Mouse (Mus musculus): ENCODE results near the gene Mak. TPM values are rescaled to one million over a fixed set of nuclear protein-coding genes. Genes with fewer than 3 reads are reported as not detected.

The Mak gene
- polyA plus RNA-seq, 1 experiment from 2014 or later, result 0.30 TPM

- WGBS (ENCODE audit: insufficient replicate concordance), result 45% methylated on average over 4 of the region's 4 CpGs
- H3K9me3 ChIP-seq (replicated peaks; ENCODE audit: control insufficient read depth, low read length), result no peaks in the 10 kb centered on the region
- H3K4me2 ChIP-seq, result peak overlapping the region; percentile 83
- no peaks in the 10 kb centered on the region for H3K27me3 ChIP-seq (ENCODE audit: control insufficient read depth, insufficient read depth, low read length)
- peak overlapping the region; percentile 95 for H3K27ac ChIP-seq (ENCODE audit: low read depth, low read length)
- peak overlapping the region; percentile 72 for H3K4me3 ChIP-seq (ENCODE audit: low read depth, low read length)
- peaks cover 25% of the 10 kb centered on the region for H3K4me1 ChIP-seq (ENCODE audit: control insufficient read depth, insufficient read depth, low read length)
- ATAC-seq (replicated peaks; ENCODE audit: insufficient number of reproducible peaks, low FRiP score, low TSS enrichment), result peak; percentile 76
- H3K9ac ChIP-seq (ENCODE audit: low read depth, low read length), result peak overlapping the region; percentile 56; the same call in 1 of the 2 replicates
- peaks cover 14% of the 10 kb centered on the region for H3K36me3 ChIP-seq (ENCODE audit: control insufficient read depth, insufficient read depth, low read length)
Measured at GRCm38 (mm10) chr13:41017832-41018231, 61.7 kb downstream of the Mak start.

GRCm38 (mm10) chr13:41016797-41017405, 62.6 kb downstream of the Mak start:
- H3K4me2 ChIP-seq, result peak overlapping the region; percentile 83
- H3K27ac ChIP-seq (ENCODE audit: low read depth, low read length), result peak overlapping the region; percentile 95
- ATAC-seq (replicated peaks; ENCODE audit: insufficient number of reproducible peaks, low FRiP score, low TSS enrichment), result no peak
- H3K27me3 ChIP-seq (ENCODE audit: control insufficient read depth, insufficient read depth, low read length), result no peaks in the 10 kb centered on the region
- H3K9me3 ChIP-seq (replicated peaks; ENCODE audit: control insufficient read depth, low read length), result no peaks in the 10 kb centered on the region
- H3K36me3 ChIP-seq (ENCODE audit: control insufficient read depth, insufficient read depth, low read length), result peaks cover 21% of the 10 kb centered on the region
- 44% methylated on average over 12 of the region's 12 CpGs for WGBS (ENCODE audit: insufficient replicate concordance)
- H3K4me1 ChIP-seq (ENCODE audit: control insufficient read depth, insufficient read depth, low read length), result peaks cover 25% of the 10 kb centered on the region
- H3K4me3 ChIP-seq (ENCODE audit: low read depth, low read length), result peak overlapping the region; percentile 72
- H3K9ac ChIP-seq (ENCODE audit: low read depth, low read length), result peak overlapping the region; percentile 89

- H3K27me3 ChIP-seq (ENCODE audit: control insufficient read depth, insufficient read depth, low read length), result no peaks in the 10 kb centered on the region
- peaks cover 24% of the 10 kb centered on the region for H3K36me3 ChIP-seq (ENCODE audit: control insufficient read depth, insufficient read depth, low read length)
- WGBS (ENCODE audit: insufficient replicate concordance), result under 1% methylated on average over 43 of the region's 43 CpGs
- H3K4me2 ChIP-seq, result peak within 1 kb of the TSS; percentile 83
- no peaks in the 10 kb centered on the region for H3K9me3 ChIP-seq (replicated peaks; ENCODE audit: control insufficient read depth, low read length)
- H3K9ac ChIP-seq (ENCODE audit: low read depth, low read length), result peak within 1 kb of the TSS; percentile 89
- H3K27ac ChIP-seq (ENCODE audit: low read depth, low read length), result peak within 1 kb of the TSS; percentile 95
- ATAC-seq (replicated peaks; ENCODE audit: insufficient number of reproducible peaks, low FRiP score, low TSS enrichment), result peak; percentile 92
- peak within 1 kb of the TSS; percentile 72 for H3K4me3 ChIP-seq (ENCODE audit: low read depth, low read length)
- peaks cover 25% of the 10 kb centered on the region for H3K4me1 ChIP-seq (ENCODE audit: control insufficient read depth, insufficient read depth, low read length)
Measured at GRCm38 (mm10) chr13:41015829-41016634, 63.5 kb downstream of the Mak start, which contains the start of gene Tmem14c. TSS of gene Tmem14c (plus strand) at chr13:41016292.

GRCm38 (mm10) chr13:41008946-41009345, 70.6 kb downstream of the Mak start:
- Histone ChIP-seq H3K9ac (ENCODE audit: low read depth, low read length) (no peak overlapping the region), H3K4me1 (ENCODE audit: control insufficient read depth, insufficient read depth, low read length) (no peaks in the 10 kb centered on the region), H3K4me2 (no peak overlapping the region), H3K27me3 (ENCODE audit: control insufficient read depth, insufficient read depth, low read length) (no peaks in the 10 kb centered on the region), H3K36me3 (ENCODE audit: control insufficient read depth, insufficient read depth, low read length) (peaks cover 41% of the 10 kb centered on the region), H3K4me3 (ENCODE audit: low read depth, low read length) (no peak overlapping the region), H3K9me3 (replicated peaks; ENCODE audit: control insufficient read depth, low read length) (no peaks in the 10 kb centered on the region), H3K27ac (ENCODE audit: low read depth, low read length) (no peak overlapping the region)
- 86% methylated on average over 8 of the region's 8 CpGs for WGBS (ENCODE audit: insufficient replicate concordance)
- ATAC-seq (replicated peaks; ENCODE audit: insufficient number of reproducible peaks, low FRiP score, low TSS enrichment), result no peak

GRCm38 (mm10) chr13:41008271-41008670, 71.2 kb downstream of the Mak start:
- WGBS (ENCODE audit: insufficient replicate concordance), result 94% methylated on average over 10 of the region's 10 CpGs
- Histone ChIP-seq H3K4me2 (no peak overlapping the region), H3K4me1 (ENCODE audit: control insufficient read depth, insufficient read depth, low read length) (no peaks in the 10 kb centered on the region), H3K9ac (ENCODE audit: low read depth, low read length) (no peak overlapping the region), H3K27me3 (ENCODE audit: control insufficient read depth, insufficient read depth, low read length) (no peaks in the 10 kb centered on the region), H3K36me3 (ENCODE audit: control insufficient read depth, insufficient read depth, low read length) (peaks cover 41% of the 10 kb centered on the region), H3K4me3 (ENCODE audit: low read depth, low read length) (no peak overlapping the region), H3K27ac (ENCODE audit: low read depth, low read length) (no peak overlapping the region), H3K9me3 (replicated peaks; ENCODE audit: control insufficient read depth, low read length) (no peaks in the 10 kb centered on the region)
- ATAC-seq (replicated peaks; ENCODE audit: insufficient number of reproducible peaks, low FRiP score, low TSS enrichment), result no peak

GRCm38 (mm10) chr13:41006244-41006643, 73.3 kb downstream of the Mak start:
- H3K4me3 ChIP-seq (ENCODE audit: low read depth, low read length), result no peak overlapping the region
- no peak overlapping the region for H3K9ac ChIP-seq (ENCODE audit: low read depth, low read length)
- ATAC-seq (replicated peaks; ENCODE audit: insufficient number of reproducible peaks, low FRiP score, low TSS enrichment), result no peak
- H3K36me3 ChIP-seq (ENCODE audit: control insufficient read depth, insufficient read depth, low read length), result peaks cover 29% of the 10 kb centered on the region
- H3K4me1 ChIP-seq (ENCODE audit: control insufficient read depth, insufficient read depth, low read length), result peaks cover 5% of the 10 kb centered on the region
- H3K4me2 ChIP-seq, result no peak overlapping the region
- no peaks in the 10 kb centered on the region for H3K9me3 ChIP-seq (replicated peaks; ENCODE audit: control insufficient read depth, low read length)
- H3K27me3 ChIP-seq (ENCODE audit: control insufficient read depth, insufficient read depth, low read length), result no peaks in the 10 kb centered on the region
- WGBS (ENCODE audit: insufficient replicate concordance), result 93% methylated on average over 4 of the region's 4 CpGs
- H3K27ac ChIP-seq (ENCODE audit: low read depth, low read length), result no peak overlapping the region

GRCm38 (mm10) chr13:41002001-41002400, 77.5 kb downstream of the Mak start:
- H3K9ac ChIP-seq (ENCODE audit: low read depth, low read length), result 0 out of 2 replicates have a peak overlapping the region, but pooled peaks have one; percentile 16
- H3K27me3 ChIP-seq (ENCODE audit: control insufficient read depth, insufficient read depth, low read length), result no peaks in the 10 kb centered on the region
- H3K4me2 ChIP-seq, result peak overlapping the region; percentile 79
- peaks cover 2% of the 10 kb centered on the region; the same call in 1 of the 2 replicates for H3K36me3 ChIP-seq (ENCODE audit: control insufficient read depth, insufficient read depth, low read length)
- no peak for ATAC-seq (replicated peaks; ENCODE audit: insufficient number of reproducible peaks, low FRiP score, low TSS enrichment)
- H3K4me1 ChIP-seq (ENCODE audit: control insufficient read depth, insufficient read depth, low read length), result peaks cover 12% of the 10 kb centered on the region
- 68% methylated on average over 5 of the region's 5 CpGs for WGBS (ENCODE audit: insufficient replicate concordance)
- H3K9me3 ChIP-seq (replicated peaks; ENCODE audit: control insufficient read depth, low read length), result no peaks in the 10 kb centered on the region
- H3K4me3 ChIP-seq (ENCODE audit: low read depth, low read length), result peak overlapping the region; percentile 99
- H3K27ac ChIP-seq (ENCODE audit: low read depth, low read length), result no peak overlapping the region

GRCm38 (mm10) chr13:41000926-41001639, 78.4 kb downstream of the Mak start, which contains the start of gene Pak1ip1:
TSS of gene Pak1ip1 (plus strand) at chr13:41001023.
- peak within 1 kb of the TSS; percentile 99 for H3K4me3 ChIP-seq (ENCODE audit: low read depth, low read length)
- H3K9me3 ChIP-seq (replicated peaks; ENCODE audit: control insufficient read depth, low read length), result no peaks in the 10 kb centered on the region
- no peaks in the 10 kb centered on the region for H3K27me3 ChIP-seq (ENCODE audit: control insufficient read depth, insufficient read depth, low read length)
- H3K36me3 ChIP-seq (ENCODE audit: control insufficient read depth, insufficient read depth, low read length), result peaks cover 2% of the 10 kb centered on the region; the same call in 1 of the 2 replicates
- peaks cover 12% of the 10 kb centered on the region for H3K4me1 ChIP-seq (ENCODE audit: control insufficient read depth, insufficient read depth, low read length)
- H3K9ac ChIP-seq (ENCODE audit: low read depth, low read length), result peak within 1 kb of the TSS; percentile 89
- ATAC-seq (replicated peaks; ENCODE audit: insufficient number of reproducible peaks, low FRiP score, low TSS enrichment), result peak; percentile 90
- peak within 1 kb of the TSS; percentile 99 for H3K27ac ChIP-seq (ENCODE audit: low read depth, low read length)
- H3K4me2 ChIP-seq, result peak within 1 kb of the TSS; percentile 95
- under 1% methylated on average over 58 of the region's 58 CpGs for WGBS (ENCODE audit: insufficient replicate concordance)

Data from heart, embryonic 11.5 days (tissue).